Mouse (Mus musculus) megakaryocyte progenitor cell, adult 5-6 weeks (primary cell): ENCODE measurements around the gene Cpeb1. TPM values are rescaled to one million over a fixed set of nuclear protein-coding genes. Genes with fewer than 3 reads are reported as not detected.

Experiments
- ATAC-seq: replicated peaks from 2 replicates; pipeline ENCODE4 v1.8.0; 2016; ENCODE audit warnings: mild to moderate bottlenecking, moderate TSS enrichment, inconsistent platforms; ENCODE audit not compliant: poor library complexity
- total RNA-seq, 2 experiments: library from RNA; stranded (forward) in 1 of 2; stranded (reverse) in 1 of 2; fragments of 157-497, 149-512 nt in 1 of 2; fragments of 200-1000 nt in 1 of 2; gene quantifications; 2 replicates each; pipeline versions ENCODE4 v1.2.3 to v1.2.4; 2015 to 2017

Gene Cpeb1
- total RNA-seq, 2 experiments from 2014 or later = not detected

DNA sequence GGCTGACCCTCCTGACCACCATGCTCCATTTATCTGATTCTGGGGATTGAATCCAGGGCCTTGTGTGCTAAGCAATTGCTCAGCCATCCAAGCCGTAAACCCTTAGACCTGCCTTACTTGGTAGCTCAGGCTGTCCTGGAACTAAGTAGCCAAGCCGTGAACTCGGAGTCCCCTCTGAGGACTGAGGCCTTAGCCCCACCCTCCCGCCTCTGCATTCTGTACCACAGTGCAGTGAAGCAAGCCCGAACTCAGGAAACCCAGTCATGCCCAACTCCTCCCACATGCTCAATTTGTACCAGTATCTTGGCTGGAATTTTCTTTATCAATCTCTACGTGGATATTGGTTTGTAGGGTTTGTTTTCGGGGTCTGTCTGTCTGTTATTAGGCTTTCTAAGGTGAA lies 123.4 kb downstream of the Cpeb1 start:
- ATAC-seq = no peak

DNA sequence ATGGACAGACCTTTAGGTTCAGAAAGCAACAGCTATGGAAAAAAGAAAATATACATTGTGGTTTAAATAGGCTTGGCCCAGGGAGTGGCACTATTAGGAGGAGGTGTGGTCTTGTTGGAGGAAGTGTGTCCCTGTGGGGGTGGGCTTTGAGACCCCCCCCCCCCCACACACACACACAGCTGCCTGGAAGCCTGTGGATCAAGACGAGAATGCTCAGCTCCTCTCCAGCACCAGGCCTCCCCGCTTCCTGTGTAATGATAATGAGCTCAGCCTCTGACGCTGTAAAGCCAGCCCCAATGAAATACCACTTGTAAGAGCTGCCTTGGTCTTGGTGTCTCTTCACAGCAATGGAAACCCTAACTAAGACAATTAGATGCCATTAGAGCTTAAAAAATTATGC lies 124.5 kb downstream of the Cpeb1 start:
- ATAC-seq = no peak

DNA sequence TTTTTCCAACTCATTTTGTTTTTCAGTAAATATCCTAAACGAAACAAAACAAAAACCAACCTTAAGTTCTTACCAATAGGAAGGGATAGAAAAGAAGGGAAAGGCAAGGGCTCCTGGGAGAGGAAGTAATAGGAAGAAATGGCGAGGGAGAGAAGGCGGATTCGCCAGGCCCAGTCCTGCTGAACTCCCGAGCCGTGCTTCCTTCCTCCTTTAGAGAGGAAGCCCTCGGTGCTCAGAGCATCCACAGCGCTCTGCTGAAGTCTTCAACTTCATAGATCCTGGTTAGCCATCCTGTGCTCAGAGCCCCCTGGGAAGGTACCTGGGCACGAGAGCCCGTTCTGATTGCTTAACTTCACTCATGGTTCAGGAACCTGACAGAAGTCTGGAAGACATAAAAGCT lies 127.6 kb downstream of the Cpeb1 start:
- 0 out of 2 replicates have a peak, but pooled peaks have one; percentile 31 for ATAC-seq

DNA sequence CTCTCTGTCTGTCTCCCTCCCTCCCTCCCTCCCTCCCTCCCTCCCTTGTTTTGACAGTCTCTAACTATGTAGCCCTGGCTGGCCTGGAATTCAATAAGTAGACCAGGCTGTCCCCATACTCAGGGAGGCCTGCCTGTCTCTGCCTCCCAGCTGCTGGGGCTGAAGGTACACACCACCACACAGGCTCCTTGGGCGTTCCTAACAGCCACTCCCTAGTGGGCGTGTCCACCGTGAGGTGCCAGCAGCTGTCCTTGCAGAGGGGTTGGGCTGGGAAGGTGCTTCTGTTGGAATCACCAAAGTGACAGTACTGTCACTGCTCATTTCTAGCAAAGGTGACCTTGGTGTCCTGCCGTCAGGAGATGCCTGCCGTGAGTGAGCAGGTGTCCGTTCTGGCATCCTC lies 128.4 kb downstream of the Cpeb1 start:
- peak; percentile 64 for ATAC-seq

DNA sequence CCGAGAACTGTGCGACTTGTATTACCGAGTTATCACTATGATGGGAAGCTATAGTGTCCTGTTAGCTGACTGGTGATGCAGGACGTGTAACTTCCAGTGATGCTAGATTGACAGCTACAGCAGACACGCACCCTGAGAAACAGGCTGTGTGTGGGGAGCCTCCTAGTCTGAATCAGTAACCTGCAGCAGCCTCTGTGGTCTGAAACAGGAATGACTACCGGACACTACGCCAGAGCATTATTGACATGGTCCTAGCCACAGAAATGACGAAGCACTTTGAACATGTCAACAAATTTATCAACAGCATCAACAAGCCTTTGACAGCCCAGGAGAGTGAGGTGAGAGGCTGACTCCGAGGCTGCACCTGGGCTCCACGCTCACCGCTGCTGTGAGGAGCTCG lies 129.2 kb downstream of the Cpeb1 start:
- no peak for ATAC-seq

DNA sequence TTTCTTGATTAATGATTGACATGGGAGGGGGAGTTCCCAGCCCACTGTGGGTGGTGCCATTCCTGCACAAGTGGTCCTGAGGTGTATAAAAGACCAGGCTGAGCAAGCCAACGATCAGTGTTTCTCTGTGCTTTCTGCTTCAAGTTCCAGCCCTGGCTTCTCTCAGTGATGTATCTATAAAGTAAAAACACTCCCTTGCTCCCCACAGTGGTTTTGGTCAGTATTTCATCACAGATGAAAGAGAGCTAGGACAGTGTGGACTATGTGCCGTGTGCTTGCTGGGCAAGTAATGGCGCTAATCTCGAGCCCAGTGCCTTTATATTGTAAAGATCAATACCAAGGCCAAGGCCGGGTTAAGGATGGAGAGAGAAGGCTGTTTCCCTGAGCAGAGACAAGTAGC lies 133.5 kb downstream of the Cpeb1 start:
- no peak for ATAC-seq

DNA sequence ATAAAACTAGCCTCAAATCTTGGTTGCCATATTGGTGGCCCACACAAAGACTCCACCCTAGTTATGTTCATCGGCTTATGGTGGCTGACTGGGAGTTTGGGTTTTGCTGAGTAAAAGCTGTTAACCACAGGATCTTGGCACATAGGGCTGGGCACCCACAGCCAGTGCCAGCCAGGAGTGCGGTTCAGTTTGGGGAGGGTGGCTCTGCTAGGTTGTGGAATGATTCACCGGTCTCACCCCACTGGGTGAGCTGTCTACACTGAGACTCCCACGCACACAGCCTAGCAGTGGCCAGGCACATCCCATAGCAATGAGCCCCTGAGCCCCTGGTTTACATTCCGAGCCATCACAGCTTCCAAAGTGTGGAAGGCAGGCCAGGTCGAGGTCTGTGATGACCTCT lies 135.5 kb downstream of the Cpeb1 start:
- peak; percentile 90 for ATAC-seq

DNA sequence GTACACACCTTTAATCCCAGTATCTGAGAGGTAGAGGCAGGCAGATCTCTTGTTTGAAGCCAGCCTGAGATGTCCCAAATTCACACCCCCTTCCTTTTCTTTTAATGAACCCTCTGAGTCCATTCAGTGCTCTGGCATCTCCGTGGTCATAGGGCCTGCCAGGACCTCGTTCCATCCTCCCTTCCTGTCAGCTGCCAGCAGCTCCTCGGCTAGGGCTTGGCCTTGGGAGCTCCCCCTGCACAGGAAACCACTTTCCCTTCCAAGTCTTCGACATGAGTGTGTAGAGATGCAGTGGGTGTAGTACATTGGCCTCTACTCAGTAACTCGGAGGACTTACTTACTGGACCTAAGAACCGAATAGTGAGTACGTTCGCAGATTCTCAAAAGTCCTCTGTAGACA lies 139.7 kb downstream of the Cpeb1 start:
- no peak for ATAC-seq

DNA sequence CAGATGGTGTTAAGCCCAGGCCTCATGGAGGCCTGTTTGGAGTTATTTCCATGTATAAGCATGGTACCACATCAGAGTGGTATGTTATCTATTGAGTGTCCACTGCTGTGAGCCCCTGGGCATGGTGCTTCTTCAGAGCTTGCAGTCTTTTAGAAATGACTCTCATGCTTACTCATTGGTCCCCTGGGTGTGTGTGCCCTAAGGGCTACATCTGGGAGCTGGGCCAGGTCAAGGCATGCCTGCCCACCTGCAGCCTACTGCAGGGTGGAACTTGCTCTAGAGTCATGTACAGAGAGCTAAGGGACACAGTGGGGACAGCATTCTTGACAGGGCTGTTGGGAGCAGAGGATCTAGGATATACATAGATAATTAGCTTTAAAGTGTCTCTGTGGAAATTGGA lies 143.7 kb downstream of the Cpeb1 start:
- no peak for ATAC-seq

DNA sequence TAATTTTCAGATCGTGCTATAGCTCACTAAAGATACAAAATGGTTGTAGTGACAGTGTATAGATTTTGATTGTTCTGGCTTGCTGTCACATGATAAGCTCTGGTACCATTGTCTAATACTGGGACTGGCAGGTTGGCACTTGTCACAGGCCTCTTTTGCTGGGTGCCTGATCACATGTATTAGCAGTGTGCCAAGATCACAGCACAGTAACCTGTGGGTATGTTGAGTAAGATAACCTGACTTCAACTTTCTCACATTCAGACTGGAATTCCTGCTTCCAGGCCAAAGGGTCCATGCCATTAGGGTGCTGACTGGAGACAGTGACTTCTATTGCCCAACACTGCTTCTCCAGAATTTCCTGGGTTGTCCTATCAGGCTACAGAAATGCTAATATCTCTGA lies 144.1 kb downstream of the Cpeb1 start:
- no peak for ATAC-seq

DNA sequence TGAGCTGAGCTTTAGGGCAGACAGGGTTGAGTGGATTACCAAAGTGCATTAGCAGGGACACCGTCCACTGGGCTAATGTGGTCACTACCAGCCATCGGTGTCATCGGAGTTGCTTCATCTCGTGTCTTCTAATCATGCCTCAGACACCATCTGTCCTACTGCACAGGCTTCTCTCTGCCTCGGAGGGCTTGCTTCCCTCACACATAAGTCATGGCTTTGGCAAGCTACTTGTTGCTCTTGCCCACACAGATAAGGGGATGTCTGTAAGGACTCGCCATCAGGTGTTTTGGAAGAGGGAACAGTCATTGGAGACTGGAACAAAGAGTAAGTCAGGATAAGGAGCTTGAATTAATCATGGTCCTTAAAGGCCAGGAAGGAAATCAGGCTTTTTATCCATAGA lies 146.0 kb downstream of the Cpeb1 start:
- ATAC-seq = no peak

DNA sequence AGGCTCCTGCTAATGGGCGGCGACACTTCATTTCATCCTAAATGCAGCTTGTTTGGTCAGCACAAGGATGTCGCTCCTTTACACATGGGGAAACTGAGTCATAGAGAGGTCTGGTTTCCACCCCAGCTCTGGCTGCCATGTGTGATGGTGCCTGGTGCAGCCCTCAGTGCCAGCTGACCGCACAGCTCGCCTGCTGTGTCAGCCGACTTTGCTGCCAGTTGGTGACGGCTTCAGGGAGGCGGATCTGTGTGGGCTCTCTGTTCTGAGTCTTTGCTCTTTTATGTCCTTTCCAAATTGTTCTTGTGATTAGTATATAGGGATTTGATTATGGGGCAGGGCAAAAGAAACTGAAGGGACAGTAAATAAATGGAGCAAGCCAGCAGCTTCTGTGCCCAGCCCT lies 147.5 kb downstream of the Cpeb1 start:
- ATAC-seq = no peak

DNA sequence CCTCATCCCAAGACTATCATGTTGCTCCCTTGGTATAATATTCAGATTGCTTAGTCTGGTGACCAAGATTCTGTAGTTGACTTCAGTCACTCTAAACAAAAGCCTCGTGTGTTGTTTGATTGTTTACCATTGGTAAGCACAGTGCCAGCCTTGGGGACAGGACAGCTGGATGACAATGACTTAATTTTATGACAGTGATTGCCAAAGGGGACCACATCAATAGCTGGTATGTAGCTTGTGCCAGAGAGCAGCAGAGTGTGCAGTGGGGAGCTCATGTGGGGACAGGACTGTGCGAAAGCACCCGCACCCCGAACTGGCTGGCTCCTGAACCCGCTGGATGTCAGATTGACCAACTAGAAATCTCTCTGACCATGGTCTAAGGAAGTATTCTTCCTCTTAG lies 150.6 kb downstream of the Cpeb1 start:
- ATAC-seq = no peak

DNA sequence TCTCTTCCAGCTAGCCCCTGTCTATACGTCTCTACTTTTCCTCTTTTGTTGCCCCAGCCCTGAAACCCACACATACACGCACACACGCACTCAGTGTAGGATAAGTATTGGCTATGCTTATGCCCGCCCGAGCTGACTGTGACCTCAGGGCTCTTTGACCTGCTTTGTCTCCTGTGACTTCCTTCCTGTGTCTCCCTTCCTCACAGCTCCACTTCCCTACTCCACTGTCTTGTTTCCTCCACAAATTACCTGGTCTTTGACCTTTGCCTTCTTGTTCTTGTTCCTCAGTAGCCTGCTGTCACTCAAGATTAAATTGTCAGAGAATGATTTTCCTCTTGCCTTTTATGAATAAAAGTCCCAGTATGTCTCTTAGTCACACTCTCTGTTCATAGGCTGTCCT lies 151.2 kb downstream of the Cpeb1 start:
- ATAC-seq = no peak

DNA sequence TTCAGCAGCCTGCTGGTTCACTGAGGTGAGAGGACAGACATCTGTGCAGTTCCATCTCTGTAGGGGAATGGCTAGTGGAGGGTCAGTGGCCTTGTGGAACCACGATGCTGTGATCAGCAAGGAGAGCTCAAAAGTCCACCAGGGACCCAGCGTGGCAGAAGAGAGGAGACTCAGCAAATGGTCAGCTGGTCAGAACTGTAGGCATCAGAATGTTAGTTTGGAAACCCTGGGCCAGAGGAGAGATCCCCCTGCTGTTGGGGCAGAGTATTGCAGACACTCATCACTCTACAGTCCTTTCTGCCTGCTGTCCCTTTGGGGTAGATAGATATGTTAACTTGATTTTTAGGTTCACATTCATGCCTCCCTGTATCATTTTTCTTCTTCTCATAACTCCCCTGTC lies 151.6 kb downstream of the Cpeb1 start:
- no peak; the same call in 1 of the 2 replicates for ATAC-seq

DNA sequence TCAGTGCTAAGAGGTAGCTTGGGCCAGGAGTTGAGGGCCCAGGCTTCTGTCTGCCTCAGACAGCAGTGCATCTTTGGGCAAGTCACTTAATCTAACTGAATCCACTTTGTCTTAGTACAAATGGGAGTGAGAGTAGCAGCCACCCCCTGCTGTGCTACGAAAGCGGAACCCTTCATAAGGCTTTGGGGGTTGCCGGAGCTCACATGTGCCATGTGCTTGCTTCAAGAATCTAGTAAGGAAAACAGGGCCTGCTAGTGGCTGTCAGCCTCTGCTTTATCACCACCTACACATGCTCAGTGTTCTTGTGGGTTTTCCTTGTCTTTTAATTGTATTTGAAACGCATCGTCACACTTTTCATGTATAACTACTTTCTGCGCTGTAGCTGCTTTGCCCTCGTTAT lies 153.9 kb downstream of the Cpeb1 start:
- no peak for ATAC-seq

DNA sequence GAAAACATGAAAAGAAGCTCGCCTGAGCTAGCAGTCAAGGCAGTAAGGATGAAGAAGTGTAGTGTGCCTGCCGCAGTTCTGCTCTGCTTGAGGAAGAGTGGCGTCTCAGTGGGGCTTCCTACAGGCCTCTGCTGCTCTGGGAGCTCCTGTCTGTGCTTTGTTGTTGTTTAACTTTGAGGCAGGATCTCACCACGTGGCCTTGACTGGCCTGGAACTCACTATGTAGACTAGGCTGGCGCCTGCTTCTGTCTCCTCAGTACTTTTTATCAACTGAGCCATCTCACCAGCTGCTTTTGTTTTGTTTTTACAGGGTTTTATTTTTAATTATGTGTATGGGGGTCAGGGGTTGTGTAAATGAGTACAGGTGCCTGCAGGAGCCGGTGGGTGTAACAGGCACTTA lies 157.1 kb downstream of the Cpeb1 start:
- no peak for ATAC-seq

Other genes with a start within 250 kb of the Cpeb1 start
- gene Pde8a, start 241.9 kb downstream of the Cpeb1 start, total RNA-seq (2015) = 7.7 and 9.4 TPM in 2 replicates
- gene Pde8a, start 241.9 kb downstream of the Cpeb1 start, total RNA-seq (2017) = 2.4 and 7.2 TPM in 2 replicates
- gene Rps17, start 110.2 kb downstream of the Cpeb1 start, total RNA-seq (2015) = 3,688 and 3,886 TPM in 2 replicates
- gene Rps17, start 110.2 kb downstream of the Cpeb1 start, total RNA-seq (2017) = 3,921 and 4,474 TPM in 2 replicates
- gene Ap3b2, start 38.5 kb upstream of the Cpeb1 start, total RNA-seq (2015) = not detected in 2 replicates
- not detected in 2 replicates for gene Ap3b2, start 38.5 kb upstream of the Cpeb1 start, total RNA-seq (2017)
- not detected in 2 replicates for gene BC048679, start 42.8 kb upstream of the Cpeb1 start, total RNA-seq (2015)
- gene BC048679, start 42.8 kb upstream of the Cpeb1 start, total RNA-seq (2017) = not detected in 2 replicates
- gene Fsd2, start 111.5 kb upstream of the Cpeb1 start, total RNA-seq (2015) = 0.17 TPM in 1 of 2 replicates, not detected in the other
- gene Fsd2, start 111.5 kb upstream of the Cpeb1 start, total RNA-seq (2017) = 0.04 and 0.27 TPM in 2 replicates
- 12.3 and 13.4 TPM in 2 replicates for gene Whamm, start 115.8 kb upstream of the Cpeb1 start, total RNA-seq (2015)
- 17.5 and 18.6 TPM in 2 replicates for gene Whamm, start 115.8 kb upstream of the Cpeb1 start, total RNA-seq (2017)